Mouse (Mus musculus): ENCODE results near the gene Uba2. TPM values are rescaled to one million over a fixed set of nuclear protein-coding genes. Genes with fewer than 3 reads are reported as not detected.
A peak's percentile ranks its signal among the peaks of the same experiment; 100 is the strongest.
"Not testable (repeated sequence)": the region's sequence is repeated elsewhere in the genome, so short reads cannot be mapped to it uniquely, and the experiment has no call there.

The Uba2 gene
- polyA plus RNA-seq, 1 experiment from 2014 or later: 166 TPM

- no peaks in the 10 kb centered on the region for H3K4me1 ChIP-seq (ENCODE audit: control insufficient read depth, insufficient read depth, low read length)
- no peaks in the 10 kb centered on the region for H3K36me3 ChIP-seq (ENCODE audit: control insufficient read depth, insufficient read depth, low read length)
- no peak overlapping the region for H3K4me3 ChIP-seq (ENCODE audit: low read depth, low read length)
- peak; percentile 39; the same call in 1 of the 2 replicates for ATAC-seq (ENCODE audit: low read depth)
- H3K27me3 ChIP-seq (ENCODE audit: control insufficient read depth, insufficient read depth, low read length): no peaks in the 10 kb centered on the region
- no peak overlapping the region for H3K27ac ChIP-seq (ENCODE audit: low read depth, low read length)
- no peak overlapping the region for H3K4me2 ChIP-seq (ENCODE audit: low read depth, low read length)
- H3K9me3 ChIP-seq (ENCODE audit: control insufficient read depth, low read length): no peaks in the 10 kb centered on the region
- H3K9ac ChIP-seq (replicated peaks; ENCODE audit: low read depth, low read length): no peak overlapping the region
- WGBS: 83% methylated on average over 6 of the region's 6 CpGs
Measured at GRCm38 (mm10) chr7:34122987-34123720, 46.2 kb downstream of the Uba2 start.

DNA sequence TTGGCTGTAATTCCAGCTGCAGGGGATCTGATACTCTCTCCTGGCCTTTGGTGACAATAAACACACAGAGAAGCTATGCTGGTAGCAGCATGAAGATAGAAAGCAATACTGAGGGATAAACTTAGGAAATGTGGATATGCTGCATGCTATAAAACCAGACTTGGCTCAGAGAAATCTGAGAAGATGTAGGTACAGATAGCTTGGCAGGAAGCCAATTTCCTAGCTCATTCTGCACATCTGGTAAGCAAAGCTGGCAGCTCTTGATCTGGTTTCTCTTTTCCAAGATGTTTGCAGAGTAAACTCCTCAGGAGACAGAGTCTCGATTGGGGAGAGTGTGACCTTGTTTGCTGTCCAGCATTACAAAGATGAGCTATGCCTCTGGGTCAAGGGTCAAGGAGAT, 48.8 kb downstream of the Uba2 start:
- H3K4me1 ChIP-seq (ENCODE audit: control insufficient read depth, insufficient read depth, low read length); H3K4me3 ChIP-seq (ENCODE audit: low read depth, low read length); H3K4me2 ChIP-seq (ENCODE audit: low read depth, low read length); H3K27me3 ChIP-seq (ENCODE audit: control insufficient read depth, insufficient read depth, low read length); ATAC-seq (ENCODE audit: low read depth); H3K9ac ChIP-seq (replicated peaks; ENCODE audit: low read depth, low read length); H3K36me3 ChIP-seq (ENCODE audit: control insufficient read depth, insufficient read depth, low read length); H3K27ac ChIP-seq (ENCODE audit: low read depth, low read length); H3K9me3 ChIP-seq (ENCODE audit: control insufficient read depth, low read length): not testable (repeated sequence)
- WGBS: 42% methylated on average over 1 of the region's 1 CpGs

- Histone ChIP-seq H3K9me3 (ENCODE audit: control insufficient read depth, low read length) (no peaks in the 10 kb centered on the region), H3K36me3 (ENCODE audit: control insufficient read depth, insufficient read depth, low read length) (no peaks in the 10 kb centered on the region), H3K4me3 (ENCODE audit: low read depth, low read length) (no peak overlapping the region), H3K4me1 (ENCODE audit: control insufficient read depth, insufficient read depth, low read length) (no peaks in the 10 kb centered on the region), H3K9ac (replicated peaks; ENCODE audit: low read depth, low read length) (no peak overlapping the region), H3K27ac (ENCODE audit: low read depth, low read length) (no peak overlapping the region), H3K27me3 (ENCODE audit: control insufficient read depth, insufficient read depth, low read length) (no peaks in the 10 kb centered on the region), H3K4me2 (ENCODE audit: low read depth, low read length) (no peak overlapping the region)
- no peak for ATAC-seq (ENCODE audit: low read depth)
- WGBS: 66% methylated on average over 3 of the region's 3 CpGs
Measured at GRCm38 (mm10) chr7:34116601-34117000, 52.8 kb downstream of the Uba2 start.

GRCm38 (mm10) chr7:34109190-34109589, 60.2 kb downstream of the Uba2 start:
- H3K9me3 ChIP-seq (ENCODE audit: control insufficient read depth, low read length): no peaks in the 10 kb centered on the region
- H3K4me1 ChIP-seq (ENCODE audit: control insufficient read depth, insufficient read depth, low read length): no peaks in the 10 kb centered on the region
- no peaks in the 10 kb centered on the region for H3K27me3 ChIP-seq (ENCODE audit: control insufficient read depth, insufficient read depth, low read length)
- ATAC-seq (ENCODE audit: low read depth): no peak
- 75% methylated on average over 5 of the region's 5 CpGs for WGBS
- no peaks in the 10 kb centered on the region for H3K36me3 ChIP-seq (ENCODE audit: control insufficient read depth, insufficient read depth, low read length)
- H3K4me2 ChIP-seq (ENCODE audit: low read depth, low read length): no peak overlapping the region
- H3K27ac ChIP-seq (ENCODE audit: low read depth, low read length): no peak overlapping the region
- no peak overlapping the region for H3K9ac ChIP-seq (replicated peaks; ENCODE audit: low read depth, low read length)
- H3K4me3 ChIP-seq (ENCODE audit: low read depth, low read length): no peak overlapping the region

DNA sequence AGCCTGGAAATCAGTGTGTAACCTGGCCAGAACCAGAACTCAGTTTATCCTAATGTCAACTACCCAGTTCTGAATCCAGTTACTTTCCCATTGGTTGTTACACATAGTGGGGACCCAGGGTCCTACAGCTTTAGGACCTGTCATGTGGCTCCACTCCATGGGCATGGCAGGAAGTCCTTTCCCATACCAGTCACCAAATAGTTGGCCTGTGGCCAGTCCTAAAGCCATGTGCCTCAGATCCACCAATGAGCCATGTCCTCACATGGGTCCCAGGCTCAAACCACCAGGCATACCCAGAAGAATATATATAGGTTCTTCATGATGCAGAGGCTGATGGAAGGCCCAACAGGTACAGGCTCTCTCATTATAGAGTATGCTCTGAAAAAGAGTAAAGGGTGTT, 68.1 kb downstream of the Uba2 start:
- Histone ChIP-seq H3K9me3 (ENCODE audit: control insufficient read depth, low read length) (no peaks in the 10 kb centered on the region), H3K4me2 (ENCODE audit: low read depth, low read length) (no peak overlapping the region), H3K27ac (ENCODE audit: low read depth, low read length) (no peak overlapping the region), H3K4me1 (ENCODE audit: control insufficient read depth, insufficient read depth, low read length) (no peaks in the 10 kb centered on the region), H3K4me3 (ENCODE audit: low read depth, low read length) (no peak overlapping the region), H3K9ac (replicated peaks; ENCODE audit: low read depth, low read length) (no peak overlapping the region), H3K27me3 (ENCODE audit: control insufficient read depth, insufficient read depth, low read length) (no peaks in the 10 kb centered on the region), H3K36me3 (ENCODE audit: control insufficient read depth, insufficient read depth, low read length) (no peaks in the 10 kb centered on the region)
- ATAC-seq (ENCODE audit: low read depth): no peak

DNA sequence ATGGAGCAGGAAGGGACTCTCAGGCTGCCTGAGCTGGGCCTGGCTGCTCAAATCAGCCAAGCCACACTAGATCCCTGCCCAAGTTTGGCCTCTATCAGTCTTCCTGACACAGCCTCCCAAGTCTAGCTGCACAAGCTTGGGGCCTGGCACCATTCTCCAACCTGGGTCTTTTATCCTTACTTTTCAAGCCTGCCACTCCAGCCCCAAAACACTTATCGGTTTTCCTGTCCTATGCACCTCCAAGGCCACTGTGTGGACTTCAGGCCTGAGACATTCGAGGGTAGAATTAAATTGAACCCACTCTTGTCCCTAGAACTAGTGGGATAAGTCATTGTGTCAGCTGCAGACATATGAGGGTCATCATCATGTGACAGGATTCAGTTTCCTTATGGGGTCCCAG, 69.4 kb downstream of the Uba2 start:
- H3K9ac ChIP-seq (replicated peaks; ENCODE audit: low read depth, low read length): no peak overlapping the region
- no peaks in the 10 kb centered on the region for H3K9me3 ChIP-seq (ENCODE audit: control insufficient read depth, low read length)
- H3K4me2 ChIP-seq (ENCODE audit: low read depth, low read length): no peak overlapping the region
- 92% methylated on average over 2 of the region's 2 CpGs for WGBS
- no peaks in the 10 kb centered on the region for H3K36me3 ChIP-seq (ENCODE audit: control insufficient read depth, insufficient read depth, low read length)
- H3K27me3 ChIP-seq (ENCODE audit: control insufficient read depth, insufficient read depth, low read length): no peaks in the 10 kb centered on the region
- H3K4me3 ChIP-seq (ENCODE audit: low read depth, low read length): no peak overlapping the region
- no peak overlapping the region for H3K27ac ChIP-seq (ENCODE audit: low read depth, low read length)
- ATAC-seq (ENCODE audit: low read depth): no peak
- H3K4me1 ChIP-seq (ENCODE audit: control insufficient read depth, insufficient read depth, low read length): no peaks in the 10 kb centered on the region

- Histone ChIP-seq H3K36me3 (ENCODE audit: control insufficient read depth, insufficient read depth, low read length) (no peaks in the 10 kb centered on the region), H3K4me2 (ENCODE audit: low read depth, low read length) (no peak within 1 kb of the TSS), H3K27me3 (ENCODE audit: control insufficient read depth, insufficient read depth, low read length) (no peaks in the 10 kb centered on the region), H3K9me3 (ENCODE audit: control insufficient read depth, low read length) (no peaks in the 10 kb centered on the region), H3K27ac (ENCODE audit: low read depth, low read length) (no peak within 1 kb of the TSS), H3K9ac (replicated peaks; ENCODE audit: low read depth, low read length) (no peak within 1 kb of the TSS), H3K4me1 (ENCODE audit: control insufficient read depth, insufficient read depth, low read length) (no peaks in the 10 kb centered on the region), H3K4me3 (ENCODE audit: low read depth, low read length) (no peak within 1 kb of the TSS)
- ATAC-seq (ENCODE audit: low read depth): no peak
- 78% methylated on average over 3 of the region's 3 CpGs for WGBS
Measured at GRCm38 (mm10) chr7:34094911-34095481, 74.4 kb downstream of the Uba2 start, which contains the start of gene Scgb1b30. Gene Scgb1b30, plus strand, starts transcription at chr7:34095431.

Other genes starting within 250 kb of the Uba2 start
- gene Scgb2b26, start 224.6 kb downstream of the Uba2 start, polyA plus RNA-seq (2014; fragmentation: Nextera tagmentation; extraction: Ambion mirVana): not detected in 2 replicates
- not detected in 2 replicates for gene Scgb2b27, start 155.7 kb downstream of the Uba2 start, polyA plus RNA-seq (2014; fragmentation: Nextera tagmentation; extraction: Ambion mirVana)
- not detected in 2 replicates for gene Scgb1b27, start 148.1 kb downstream of the Uba2 start, polyA plus RNA-seq (2014; fragmentation: Nextera tagmentation; extraction: Ambion mirVana)
- gene Scgb1b30, start 74.2 kb downstream of the Uba2 start, polyA plus RNA-seq (2014; fragmentation: Nextera tagmentation; extraction: Ambion mirVana): not detected in 2 replicates
- gene Wtip, start 36.3 kb downstream of the Uba2 start, polyA plus RNA-seq (2014; fragmentation: Nextera tagmentation; extraction: Ambion mirVana): 2.9 and 4.1 TPM in 2 replicates
- 76.2 and 81.0 TPM in 2 replicates for gene Pdcd2l, start 27.1 kb upstream of the Uba2 start, polyA plus RNA-seq (2014; fragmentation: Nextera tagmentation; extraction: Ambion mirVana)
- 273 and 278 TPM in 2 replicates for gene Gpi1, start 60.7 kb upstream of the Uba2 start, polyA plus RNA-seq (2014; fragmentation: Nextera tagmentation; extraction: Ambion mirVana)
- 0.85 TPM in 1 of 2 replicates, not detected in the other for gene Gm6096, start 81.4 kb upstream of the Uba2 start, polyA plus RNA-seq (2014; fragmentation: Nextera tagmentation; extraction: Ambion mirVana)
- 42.5 and 44.1 TPM in 2 replicates for gene 4931406P16Rik, start 144.0 kb upstream of the Uba2 start, polyA plus RNA-seq (2014; fragmentation: Nextera tagmentation; extraction: Ambion mirVana)
- 32.9 and 38.4 TPM in 2 replicates for gene Lsm14a, start 223.7 kb upstream of the Uba2 start, polyA plus RNA-seq (2014; fragmentation: Nextera tagmentation; extraction: Ambion mirVana)